In genomic region chr2:61569181-61569580, GRCm38 (mm10) we compare ENCODE assay signal across 13 mouse cellular contexts.
"Had no signal": no experiment of that assay in that cellular context is flagged by ENCODE, and none has a peak within 500 bp of the region (broad histone marks: within the 10 kb centered on the region; RNA-seq: fewer than 3 reads in every experiment).

No protein-coding gene starts in this region.

- H3K36me3 ChIP-seq: intestine, embryonic 15.5 days; limb, embryonic 12.5 days; liver, embryonic 13.5 days; midbrain, embryonic 13.5 days; neural tube, embryonic 12.5 days had no signal

- H3K4me3 ChIP-seq: intestine, embryonic 15.5 days; limb, embryonic 12.5 days; liver, embryonic 13.5 days; midbrain, embryonic 13.5 days; neural tube, embryonic 12.5 days had no signal

- H3K9ac ChIP-seq: intestine, embryonic 15.5 days; limb, embryonic 12.5 days; liver, embryonic 13.5 days; liver, postnatal 0 days; midbrain, embryonic 13.5 days; neural tube, embryonic 12.5 days had no signal

- H3K27me3 ChIP-seq: intestine, embryonic 15.5 days; limb, embryonic 12.5 days; liver, embryonic 13.5 days; midbrain, embryonic 13.5 days; neural tube, embryonic 12.5 days had no signal

- H3K9me3 ChIP-seq: intestine, embryonic 15.5 days; liver, embryonic 13.5 days; midbrain, embryonic 13.5 days; neural tube, embryonic 12.5 days had no signal

- H3K27ac ChIP-seq: hindbrain, postnatal 0 days; intestine, embryonic 15.5 days; limb, embryonic 12.5 days; liver, embryonic 13.5 days; midbrain, embryonic 13.5 days; neural tube, embryonic 12.5 days had no signal

- DNase-seq: kidney, adult 18-20 months; kidney, postnatal 10 days; kidney, postnatal 4 days; layer of hippocampus, postnatal 36 days; liver; liver, embryonic 13.5 days; liver, postnatal 0 days; thymus, postnatal 36 days had no signal

- H3K4me1 ChIP-seq: intestine, embryonic 15.5 days; limb, embryonic 12.5 days; liver, embryonic 13.5 days; midbrain, embryonic 13.5 days; neural tube, embryonic 12.5 days had no signal

- ATAC-seq: hindbrain, postnatal 0 days; intestine, embryonic 15.5 days; liver, postnatal 0 days; midbrain, embryonic 13.5 days had no signal

- H3K4me2 ChIP-seq: intestine, embryonic 15.5 days; limb, embryonic 12.5 days; liver, embryonic 13.5 days; midbrain, embryonic 13.5 days; neural tube, embryonic 12.5 days had no signal
